Mouse (Mus musculus) stomach, embryonic 16.5 days (tissue): ENCODE measurements around the gene Ctc1. TPM values are rescaled to one million over a fixed set of nuclear protein-coding genes. Genes with fewer than 3 reads are reported as not detected.

Source experiments
- ATAC-seq: fragments of 200-750 bp; cut with Nextera tagmentation; 2 replicates; pipeline ENCODE4 v1.8.0; 2017; ENCODE audit warnings: moderate number of reproducible peaks, moderate TSS enrichment; ENCODE audit not compliant: insufficient read depth, low FRiP score
- H3K27ac ChIP-seq: fragments of 300-500 bp; sonication (generic); 2 replicates; pipeline ENCODE4 v1.5.1; 2014; ENCODE audit warnings: low read length
- H3K27me3 ChIP-seq: fragments of 300-500 bp; sonication (generic); 2 replicates; pipeline ENCODE4 v1.6.1; 2014; ENCODE audit warnings: low read length, control low read depth, mixed read lengths; ENCODE audit not compliant: control insufficient read depth, insufficient read depth
- H3K36me3 ChIP-seq: fragments of 300-500 bp; sonication (generic); 2 replicates; pipeline ENCODE4 v1.6.1; 2014; ENCODE audit warnings: low read length; ENCODE audit not compliant: control insufficient read depth, insufficient read depth
- H3K4me1 ChIP-seq: fragments of 300-500 bp; sonication (generic); 2 replicates; pipeline ENCODE4 v1.6.1; 2014; ENCODE audit warnings: low read length, control low read depth, mixed read lengths; ENCODE audit not compliant: control insufficient read depth, insufficient read depth
- H3K4me2 ChIP-seq: fragments of 300-500 bp; sonication (generic); 2 replicates; pipeline ENCODE4 v1.6.1; 2014; ENCODE audit warnings: low read depth, low read length, mixed read lengths
- H3K4me3 ChIP-seq: fragments of 300-500 bp; sonication (generic); replicated peaks from 2 replicates; pipeline ENCODE4 v1.5.1; 2014; ENCODE audit warnings: mild to moderate bottlenecking, low read length
- H3K9ac ChIP-seq: fragments of 300-500 bp; sonication (generic); 2 replicates; pipeline ENCODE4 v1.6.1; 2014; ENCODE audit warnings: low read length
- H3K9me3 ChIP-seq: fragments of 300-500 bp; sonication (generic); replicated peaks from 2 replicates; pipeline ENCODE4 v1.6.1; 2016; ENCODE audit warnings: low read length, control low read depth; ENCODE audit not compliant: control insufficient read depth
- WGBS: fragments of 180-500 bp; shearing (Covaris S2); extraction: QIAGEN DNeasy Blood & Tissue Kit; methylation state at CpG from one replicate; pipeline ENCODE4 v1.1.7; 2014; 5-methylcytosine and 5-hydroxymethylcytosine counted together
- polyA plus RNA-seq: library from polyadenylated mRNA; unstranded; fragments of >200 nt; fragmentation: Nextera tagmentation; extraction: Ambion mirVana; gene quantifications from 2 replicates; pipeline ENCODE4 v1.2.1, GENCODE M21; 2015

Ctc1 gene
- polyA plus RNA-seq, 1 experiment from 2014 or later, result 34.5 TPM

- no peak overlapping the region for H3K4me2 ChIP-seq
- no peaks in the 10 kb centered on the region for H3K27me3 ChIP-seq
- H3K4me1 ChIP-seq, result peaks cover 15% of the 10 kb centered on the region
- H3K4me3 ChIP-seq, result no peak overlapping the region
- H3K27ac ChIP-seq, result no peak overlapping the region
- H3K9me3 ChIP-seq, result no peaks in the 10 kb centered on the region
- no peak for ATAC-seq
- H3K36me3 ChIP-seq, result no peaks in the 10 kb centered on the region
- no peak overlapping the region for H3K9ac ChIP-seq
- 83% methylated on average over 1 of the region's 1 CpGs for WGBS
Measured at GRCm38 (mm10) chr11:68975601-68976000, 40.1 kb upstream of the Ctc1 start.

GRCm38 (mm10) chr11:68979320-68979733 is 36.4 kb upstream of the Ctc1 start:
- H3K9ac ChIP-seq, result no peak overlapping the region
- 34% methylated on average over 5 of the region's 5 CpGs for WGBS
- peaks cover 7% of the 10 kb centered on the region for H3K4me1 ChIP-seq
- no peak overlapping the region for H3K4me3 ChIP-seq
- peak; percentile 85 for ATAC-seq
- H3K27me3 ChIP-seq, result no peaks in the 10 kb centered on the region
- no peak overlapping the region for H3K4me2 ChIP-seq
- no peaks in the 10 kb centered on the region for H3K36me3 ChIP-seq
- H3K9me3 ChIP-seq, result no peaks in the 10 kb centered on the region
- H3K27ac ChIP-seq, result peak overlapping the region; percentile 79

- Histone ChIP-seq H3K9me3 (no peaks in the 10 kb centered on the region), H3K4me1 (peaks cover 6% of the 10 kb centered on the region), H3K27ac (peak overlapping the region; percentile 76; the same call in 1 of the 2 replicates), H3K4me2 (no peak overlapping the region), H3K9ac (peak overlapping the region; percentile 39; the same call in 1 of the 2 replicates), H3K4me3 (no peak overlapping the region), H3K27me3 (no peaks in the 10 kb centered on the region), H3K36me3 (no peaks in the 10 kb centered on the region)
- WGBS, result 61% methylated on average over 3 of the region's 3 CpGs
- ATAC-seq, result no peak
Measured at GRCm38 (mm10) chr11:68980919-68981318, 34.8 kb upstream of the Ctc1 start.

- Histone ChIP-seq H3K4me1 (peaks cover 6% of the 10 kb centered on the region), H3K27ac (no peak overlapping the region), H3K9ac (no peak overlapping the region; the same call in 1 of the 2 replicates), H3K4me3 (no peak overlapping the region), H3K36me3 (0 out of 2 replicates have a peak, but pooled peaks cover 2% of the 10 kb centered on the region), H3K4me2 (no peak overlapping the region), H3K27me3 (no peaks in the 10 kb centered on the region), H3K9me3 (no peaks in the 10 kb centered on the region)
- peak; percentile 45; the same call in 1 of the 2 replicates for ATAC-seq
- WGBS, result 21% methylated on average over 4 of the region's 4 CpGs
Measured at GRCm38 (mm10) chr11:68982639-68983369, 32.9 kb upstream of the Ctc1 start.

- no peaks in the 10 kb centered on the region; the same call in 1 of the 2 replicates for H3K4me1 ChIP-seq
- WGBS, result 88% methylated on average over 11 of the region's 11 CpGs
- no peaks in the 10 kb centered on the region for H3K9me3 ChIP-seq
- H3K27me3 ChIP-seq, result no peaks in the 10 kb centered on the region
- H3K4me3 ChIP-seq, result no peak overlapping the region
- no peak overlapping the region for H3K27ac ChIP-seq
- H3K9ac ChIP-seq, result no peak overlapping the region
- H3K4me2 ChIP-seq, result no peak overlapping the region
- peaks cover 4% of the 10 kb centered on the region; the same call in 1 of the 2 replicates for H3K36me3 ChIP-seq
- no peak for ATAC-seq
Measured at GRCm38 (mm10) chr11:68987365-68987882, 28.3 kb upstream of the Ctc1 start.

GRCm38 (mm10) chr11:68988341-68988740 is 27.4 kb upstream of the Ctc1 start:
- Histone ChIP-seq H3K27me3 (no peaks in the 10 kb centered on the region), H3K36me3 (peaks cover 5% of the 10 kb centered on the region; the same call in 1 of the 2 replicates), H3K27ac (no peak overlapping the region), H3K4me2 (no peak overlapping the region), H3K4me3 (no peak overlapping the region), H3K9ac (no peak overlapping the region), H3K9me3 (no peaks in the 10 kb centered on the region), H3K4me1 (no peaks in the 10 kb centered on the region)
- ATAC-seq, result no peak
- WGBS, result 95% methylated on average over 17 of the region's 17 CpGs

GRCm38 (mm10) chr11:68993122-68993521 is 22.6 kb upstream of the Ctc1 start:
- WGBS, result 85% methylated on average over 7 of the region's 7 CpGs
- Histone ChIP-seq H3K4me3 (no peak overlapping the region), H3K36me3 (peaks cover 18% of the 10 kb centered on the region), H3K4me1 (no peaks in the 10 kb centered on the region), H3K27ac (no peak overlapping the region), H3K9ac (no peak overlapping the region), H3K4me2 (no peak overlapping the region), H3K9me3 (no peaks in the 10 kb centered on the region), H3K27me3 (no peaks in the 10 kb centered on the region)
- ATAC-seq, result no peak

- Histone ChIP-seq H3K27ac (no peak overlapping the region), H3K4me3 (no peak overlapping the region), H3K27me3 (no peaks in the 10 kb centered on the region), H3K9me3 (no peaks in the 10 kb centered on the region), H3K4me1 (no peaks in the 10 kb centered on the region), H3K36me3 (peaks cover 18% of the 10 kb centered on the region), H3K4me2 (no peak overlapping the region), H3K9ac (no peak overlapping the region)
- WGBS, result 96% methylated on average over 3 of the region's 3 CpGs
- no peak for ATAC-seq
Measured at GRCm38 (mm10) chr11:68994377-68994776, 21.3 kb upstream of the Ctc1 start.

GRCm38 (mm10) chr11:68997080-68997479 is 18.6 kb upstream of the Ctc1 start:
- no peak overlapping the region for H3K4me2 ChIP-seq
- H3K27me3 ChIP-seq, result no peaks in the 10 kb centered on the region
- peaks cover 36% of the 10 kb centered on the region for H3K36me3 ChIP-seq
- WGBS, result 85% methylated on average over 4 of the region's 4 CpGs
- no peak overlapping the region for H3K9ac ChIP-seq
- H3K9me3 ChIP-seq, result no peaks in the 10 kb centered on the region
- H3K4me1 ChIP-seq, result no peaks in the 10 kb centered on the region
- H3K4me3 ChIP-seq, result no peak overlapping the region
- no peak for ATAC-seq
- no peak overlapping the region for H3K27ac ChIP-seq
